Mouse (Mus musculus) ES-Bruce4 (cell line): ENCODE data around the gene Polr3b. TPM values are rescaled to one million over a fixed set of nuclear protein-coding genes. Genes with fewer than 3 reads are reported as not detected.

Source experiments
- H3K27ac ChIP-seq: 2 replicates; pipeline ENCODE4 v1.5.1; 2012; ENCODE audit warnings: low read length, inconsistent platforms; ENCODE audit not compliant: insufficient read depth
- H3K27me3 ChIP-seq: 2 replicates; pipeline ENCODE4 v1.6.1; 2012; ENCODE audit warnings: mild to moderate bottlenecking, low read length, inconsistent platforms; ENCODE audit not compliant: control insufficient read depth, poor library complexity, insufficient read depth, severe bottlenecking
- H3K36me3 ChIP-seq: 2 replicates; pipeline ENCODE4 v1.6.1; 2012; ENCODE audit warnings: inconsistent platforms, mild to moderate bottlenecking, low read length, moderate library complexity; ENCODE audit not compliant: control insufficient read depth, poor library complexity, insufficient read depth, severe bottlenecking
- H3K4me1 ChIP-seq: one replicate; pipeline ENCODE4 v1.8.1; 2011; ENCODE audit warnings: low read length; ENCODE audit not compliant: control insufficient read depth, insufficient read depth
- H3K4me3 ChIP-seq: 2 replicates; pipeline ENCODE4 v1.5.1; 2011; ENCODE audit warnings: low read depth, mild to moderate bottlenecking, low read length
- H3K9ac ChIP-seq: 2 replicates; pipeline ENCODE4 v1.6.1; 2012; ENCODE audit warnings: low read depth, mild to moderate bottlenecking, inconsistent platforms; ENCODE audit not compliant: poor library complexity, severe bottlenecking
- H3K9me3 ChIP-seq: replicated peaks from 2 replicates; pipeline ENCODE4 v1.6.1; 2012; ENCODE audit warnings: mild to moderate bottlenecking, low read length, inconsistent platforms; ENCODE audit not compliant: control insufficient read depth, poor library complexity, insufficient read depth, severe bottlenecking
- CTCF ChIP-seq: IDR thresholded peaks from one replicate; pipeline ENCODE4 v1.8.1; 2011; ENCODE audit warnings: low read depth, low read length
- EP300 ChIP-seq: IDR thresholded peaks from 2 replicates; pipeline ENCODE4 v1.6.1; 2011; ENCODE audit warnings: low read depth, low read length; ENCODE audit not compliant: insufficient read depth
- POLR2A ChIP-seq: IDR thresholded peaks from one replicate; pipeline ENCODE4 v1.8.1; 2011; ENCODE audit warnings: low read length; ENCODE audit not compliant: insufficient read depth
- polyA plus RNA-seq: library from polyadenylated mRNA; stranded (reverse); fragments of >200 nt; gene quantifications from 2 replicates; pipeline ENCODE4 v1.2.4, GENCODE M21; 2011; ENCODE audit warnings: low read depth; ENCODE audit not compliant: missing spikeins, insufficient read depth, insufficient read length

Polr3b gene
- 44.3 and 45.8 TPM in 2 replicates for polyA plus RNA-seq

DNA sequence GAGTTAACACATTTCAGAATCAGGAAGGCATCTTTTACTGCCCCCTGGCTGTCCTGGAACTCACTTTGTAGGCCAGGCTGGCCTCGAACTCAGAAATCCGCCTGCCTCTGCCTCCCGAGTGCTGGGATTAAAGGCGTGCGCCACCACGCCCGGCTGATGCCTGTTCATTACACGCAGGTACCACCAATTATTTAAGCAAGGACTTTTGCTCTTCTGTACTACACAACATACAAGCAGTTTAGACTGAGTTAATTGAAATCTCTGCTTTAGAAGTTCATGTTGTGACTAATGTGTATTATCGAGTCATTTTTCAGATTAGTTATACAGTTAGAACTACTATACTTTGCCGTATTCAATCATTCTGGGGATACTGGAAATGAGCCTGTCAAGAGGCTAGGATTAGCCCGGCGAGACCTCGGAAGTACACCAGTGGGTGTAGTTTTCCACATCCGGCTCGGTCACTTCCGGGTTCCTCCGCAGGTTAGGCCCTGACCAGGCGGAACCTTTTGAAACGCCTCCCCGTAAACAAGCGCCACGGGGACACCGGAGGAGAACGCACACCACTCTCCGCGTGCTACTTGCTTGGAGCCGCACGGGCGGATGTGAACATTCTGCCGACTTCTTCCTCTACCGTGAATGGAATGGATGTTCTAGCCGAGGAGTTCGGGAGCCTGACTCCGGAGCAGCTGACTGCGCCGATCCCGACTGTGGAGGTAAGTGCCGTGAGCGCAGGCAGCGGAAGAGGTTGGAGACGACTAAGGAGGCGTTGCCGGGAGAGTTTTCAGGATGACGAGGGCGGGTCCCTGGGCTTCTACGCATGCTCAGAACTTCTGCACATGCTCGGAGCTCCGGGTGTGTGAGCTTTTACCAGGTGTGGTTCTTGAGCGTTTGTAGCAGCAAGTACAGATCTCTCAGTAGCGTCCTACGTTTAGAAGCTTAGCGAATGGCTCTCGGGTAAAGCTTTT lies at the start of gene Polr3b:
Gene Polr3b (plus strand): TSS at position 467 of the 965 bp plus-strand sequence.
- TF ChIP-seq EP300 (peak; percentile 51; the same call in 1 of the 2 replicates), POLR2A (peak; percentile 88), CTCF (no peak)
- no peaks in the 10 kb centered on the region for H3K9me3 ChIP-seq
- no peaks in the 10 kb centered on the region for H3K27me3 ChIP-seq
- H3K4me1 ChIP-seq: no peaks in the 10 kb centered on the region
- peak within 1 kb of the TSS; percentile 72 for H3K4me3 ChIP-seq
- H3K27ac ChIP-seq: peak within 1 kb of the TSS; percentile 60
- 0 out of 2 replicates have a peak, but pooled peaks cover 3% of the 10 kb centered on the region for H3K36me3 ChIP-seq
- H3K9ac ChIP-seq: peak within 1 kb of the TSS; percentile 28

DNA sequence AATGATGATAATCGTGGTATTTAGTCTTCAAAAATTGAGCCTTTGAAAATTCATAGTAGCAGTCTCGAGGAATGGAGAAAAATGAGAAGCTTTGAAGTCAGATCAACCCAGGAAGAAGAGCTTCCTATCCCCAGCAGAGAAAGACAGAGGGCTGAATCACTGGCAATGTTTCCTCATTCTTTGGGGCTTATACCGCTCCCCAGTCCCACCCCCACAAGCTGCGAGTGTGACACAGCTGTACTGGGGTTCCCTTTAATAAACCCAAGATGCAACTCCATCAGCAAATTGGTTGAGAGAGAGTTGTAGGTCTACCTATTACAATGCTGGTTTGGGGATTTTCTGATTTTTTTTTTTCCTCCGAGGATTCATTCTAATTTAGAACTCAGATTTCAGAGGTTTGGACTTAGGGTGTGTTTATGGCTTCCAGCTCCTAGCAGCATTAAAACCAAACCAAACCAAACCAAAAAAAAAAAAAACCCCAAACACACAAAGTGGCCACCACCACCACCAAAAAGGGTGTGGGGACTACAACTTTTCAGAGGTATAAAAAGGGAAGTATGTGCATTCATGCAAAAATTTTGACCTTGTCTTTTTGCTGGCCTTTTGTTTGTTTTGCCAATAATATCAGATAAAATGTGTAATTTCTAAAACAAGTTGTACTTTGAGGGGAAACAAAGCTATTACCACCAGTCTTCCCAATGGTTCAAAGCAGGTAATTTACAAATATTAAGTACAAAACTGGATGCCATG lies 48.2 kb upstream of the Polr3b start:
- Histone ChIP-seq H3K27ac (no peak overlapping the region), H3K27me3 (no peaks in the 10 kb centered on the region), H3K36me3 (no peaks in the 10 kb centered on the region), H3K9me3 (no peaks in the 10 kb centered on the region), H3K4me1 (no peaks in the 10 kb centered on the region), H3K9ac (no peak overlapping the region), H3K4me3 (no peak overlapping the region)
- TF ChIP-seq CTCF (no peak), EP300 (no peak), POLR2A (no peak)

DNA sequence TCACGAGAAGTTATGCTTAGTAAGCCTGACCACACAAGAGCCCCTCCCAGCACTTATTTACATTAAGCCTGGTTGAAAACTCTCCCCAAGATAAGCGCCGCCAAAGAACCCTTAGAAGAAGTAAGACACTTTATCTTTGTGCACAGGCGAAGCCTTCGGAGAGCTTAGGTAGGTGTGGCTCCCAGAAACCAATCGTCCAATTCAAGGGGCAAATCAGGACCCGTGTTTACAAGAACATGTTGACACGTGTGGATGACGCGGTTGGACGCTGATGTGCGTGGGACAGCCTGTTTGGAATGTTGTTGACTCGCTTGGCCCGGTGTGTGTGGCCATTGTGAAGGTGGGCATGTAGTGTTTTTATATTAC lies 46.1 kb upstream of the Polr3b start:
- Histone ChIP-seq H3K4me1 (no peaks in the 10 kb centered on the region), H3K27me3 (no peaks in the 10 kb centered on the region), H3K4me3 (peak overlapping the region; percentile 82), H3K9ac (no peak overlapping the region), H3K27ac (no peak overlapping the region), H3K36me3 (no peaks in the 10 kb centered on the region), H3K9me3 (no peaks in the 10 kb centered on the region)
- no peak for TF ChIP-seq POLR2A
- no peak for TF ChIP-seq CTCF
- no peak for TF ChIP-seq EP300

DNA sequence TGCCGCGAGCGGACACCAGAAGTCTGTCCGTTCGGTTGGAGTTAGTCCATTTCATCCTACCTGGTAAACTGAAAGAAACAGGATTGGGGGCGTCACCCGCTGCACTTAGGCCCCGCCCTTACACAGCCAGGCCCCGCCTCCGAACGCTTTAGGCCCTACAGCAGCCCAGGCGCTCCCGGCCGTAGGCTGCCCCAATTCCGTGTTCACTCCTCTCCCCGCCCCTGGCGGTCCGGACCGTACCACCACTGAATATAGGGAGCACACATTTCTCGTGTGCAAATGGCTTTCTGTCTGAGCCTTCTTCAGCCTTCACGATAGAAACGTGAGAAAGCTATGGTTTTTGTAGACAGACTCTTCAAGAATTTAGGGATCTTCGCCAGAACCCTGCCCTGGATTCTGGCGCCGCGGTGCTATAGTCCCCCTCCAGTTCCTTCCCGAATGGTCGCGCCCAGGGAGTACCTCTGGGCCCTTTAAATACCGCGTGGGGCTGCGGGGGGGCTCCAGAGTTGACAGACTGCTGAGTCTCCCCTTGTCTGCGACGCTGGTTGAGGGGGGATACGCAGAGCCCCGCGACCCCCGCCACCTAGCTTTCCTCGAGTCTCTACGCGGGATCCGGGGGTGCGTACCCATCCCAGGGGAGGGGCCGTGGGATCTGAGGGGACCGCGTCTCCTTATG lies 45.6 kb upstream of the Polr3b start, which contains the start of gene Tcp11l2:
Gene Tcp11l2 (plus strand): TSS at position 232 of the 676 bp plus-strand sequence.
- peak within 1 kb of the TSS; percentile 48 for H3K9ac ChIP-seq
- no peaks in the 10 kb centered on the region for H3K27me3 ChIP-seq
- H3K36me3 ChIP-seq: no peaks in the 10 kb centered on the region
- TF ChIP-seq EP300: no peak
- no peak for TF ChIP-seq POLR2A
- no peak for TF ChIP-seq CTCF
- H3K4me3 ChIP-seq: peak within 1 kb of the TSS; percentile 82
- no peaks in the 10 kb centered on the region for H3K9me3 ChIP-seq
- H3K27ac ChIP-seq: no peak within 1 kb of the TSS
- H3K4me1 ChIP-seq: no peaks in the 10 kb centered on the region

DNA sequence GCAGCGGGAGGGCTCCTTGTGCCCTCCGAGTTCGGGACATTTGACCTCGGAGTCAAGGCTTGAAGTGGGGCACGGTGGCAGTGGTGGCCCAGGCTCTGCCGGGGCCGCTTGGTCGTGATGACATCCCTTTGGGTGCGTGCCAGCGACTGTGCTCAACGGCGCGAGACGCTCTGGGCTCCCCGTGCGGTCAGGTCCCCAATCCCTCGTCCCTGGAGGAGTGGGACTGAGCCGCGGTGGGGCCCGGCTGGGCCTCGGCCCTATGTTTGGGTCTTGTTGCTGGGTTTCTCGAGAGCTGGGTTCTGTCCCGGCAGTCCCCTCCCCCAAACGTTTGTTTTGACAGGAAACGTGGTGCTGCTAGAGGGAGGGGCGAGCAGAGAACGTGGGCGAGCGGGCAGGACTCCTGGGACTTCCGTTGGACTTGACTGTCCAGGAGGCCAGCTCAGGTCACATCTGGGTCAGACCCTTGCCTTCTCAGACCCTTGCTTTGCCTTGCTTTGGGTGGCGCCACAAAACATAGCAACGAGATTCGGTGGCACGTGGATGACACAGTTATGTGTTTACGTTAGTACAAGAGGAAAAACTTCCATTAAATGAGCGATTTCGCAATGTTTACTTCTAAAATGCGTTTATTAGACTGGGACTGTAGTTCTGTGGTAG lies 44.9 kb upstream of the Polr3b start:
- peak overlapping the region; percentile 48 for H3K9ac ChIP-seq
- no peak overlapping the region for H3K27ac ChIP-seq
- no peaks in the 10 kb centered on the region for H3K9me3 ChIP-seq
- no peaks in the 10 kb centered on the region for H3K4me1 ChIP-seq
- H3K36me3 ChIP-seq: no peaks in the 10 kb centered on the region
- H3K4me3 ChIP-seq: peak overlapping the region; percentile 79
- TF ChIP-seq POLR2A (no peak), EP300 (no peak), CTCF (no peak)
- H3K27me3 ChIP-seq: no peaks in the 10 kb centered on the region
